In genomic region chr1:72455923-72456322, GRCm38 (mm10) we compare ENCODE assay signal across 13 mouse cellular contexts.
DNase-seq lines count a peak whose midpoint lies in the region; ATAC-seq lines count a peak whose summit lies in the region.
"Had no signal": no experiment of that assay in that cellular context is flagged by ENCODE, and none has a peak within 500 bp of the region (broad histone marks: within the 10 kb centered on the region; RNA-seq: fewer than 3 reads in every experiment).

No protein-coding gene starts in this region.

- no peaks in the 10 kb centered on the region for H3K9me3 ChIP-seq in embryonic facial prominence, embryonic 11.5 days (replicated peaks; ENCODE audit: control insufficient read depth, low read length)
- H3K9me3 ChIP-seq in embryonic facial prominence, embryonic 10.5 days = no peaks in the 10 kb centered on the region
- H3K9me3 ChIP-seq in midbrain, embryonic 14.5 days (ENCODE audit: control insufficient read depth, low read length) = no peaks in the 10 kb centered on the region
- H3K9me3 ChIP-seq: limb, embryonic 12.5 days; megakaryocyte, embryonic 14.5 days had no signal

- H3K9ac ChIP-seq in embryonic facial prominence, embryonic 11.5 days (replicated peaks; ENCODE audit: low read length) = no peak overlapping the region
- no peak overlapping the region for H3K9ac ChIP-seq in midbrain, embryonic 14.5 days (replicated peaks; ENCODE audit: low read length)
- H3K9ac ChIP-seq: limb, embryonic 12.5 days; liver, postnatal 0 days had no signal

- DNase-seq in embryonic facial prominence, embryonic 11.5 days (ENCODE audit: low spot score) = no peak
- DNase-seq in embryonic facial prominence, embryonic 10.5 days (ENCODE audit: low spot score) = no peak
- DNase-seq in right cerebral cortex, postnatal 4 days = peak; percentile 13
- DNase-seq in right cerebral cortex, adult 18-20 months = no peak
- DNase-seq in midbrain, embryonic 14.5 days = peak; percentile 45
- no peak for DNase-seq in layer of hippocampus, postnatal 10 days (ENCODE audit: low spot score in 2 of 2)
- no peak for DNase-seq in lung, adult 18-20 months
- DNase-seq in ovary, postnatal 14 days (ENCODE audit: low spot score) = no peak
- DNase-seq: heart, adult 11 months; kidney, adult 2 months; liver, postnatal 0 days had no signal

- ATAC-seq in embryonic facial prominence, embryonic 11.5 days (replicated peaks; ENCODE audit: insufficient number of reproducible peaks, low FRiP score, low TSS enrichment, low read depth) = peak; percentile 39; the same call in 1 of the 2 replicates
- peak; percentile 70; the same call in 1 of the 2 replicates for ATAC-seq in midbrain, embryonic 14.5 days (ENCODE audit: low FRiP score, low TSS enrichment)
- ATAC-seq: liver, postnatal 0 days had no signal

- H3K27ac ChIP-seq in embryonic facial prominence, embryonic 11.5 days (replicated peaks; ENCODE audit: low read depth, low read length) = no peak overlapping the region
- no peak overlapping the region for H3K27ac ChIP-seq in embryonic facial prominence, embryonic 10.5 days (replicated peaks)
- peak overlapping the region; percentile 47 for H3K27ac ChIP-seq in midbrain, embryonic 14.5 days (replicated peaks; ENCODE audit: low read depth, low read length)
- H3K27ac ChIP-seq: limb, embryonic 12.5 days had no signal

- H3K4me1 ChIP-seq in embryonic facial prominence, embryonic 11.5 days (ENCODE audit: control insufficient read depth, insufficient read depth, low read length) = no peaks in the 10 kb centered on the region
- H3K4me1 ChIP-seq in embryonic facial prominence, embryonic 10.5 days = no peaks in the 10 kb centered on the region
- H3K4me1 ChIP-seq in midbrain, embryonic 14.5 days (ENCODE audit: control insufficient read depth, insufficient read depth, low read length) = peaks cover 16% of the 10 kb centered on the region
- H3K4me1 ChIP-seq: megakaryocyte, embryonic 14.5 days had no signal

- no peaks in the 10 kb centered on the region for H3K36me3 ChIP-seq in embryonic facial prominence, embryonic 11.5 days (replicated peaks; ENCODE audit: control insufficient read depth, insufficient read depth, low read depth, low read length)
- no peaks in the 10 kb centered on the region for H3K36me3 ChIP-seq in embryonic facial prominence, embryonic 10.5 days (replicated peaks)
- H3K36me3 ChIP-seq in midbrain, embryonic 14.5 days (ENCODE audit: control insufficient read depth, insufficient read depth, low read length) = no peaks in the 10 kb centered on the region
- H3K36me3 ChIP-seq: limb, embryonic 12.5 days had no signal

- no peaks in the 10 kb centered on the region for H3K27me3 ChIP-seq in embryonic facial prominence, embryonic 11.5 days (ENCODE audit: control insufficient read depth, insufficient read depth, low read length)
- no peaks in the 10 kb centered on the region for H3K27me3 ChIP-seq in embryonic facial prominence, embryonic 10.5 days (replicated peaks; ENCODE audit: low read depth, poor library complexity, severe bottlenecking)
- no peaks in the 10 kb centered on the region for H3K27me3 ChIP-seq in midbrain, embryonic 14.5 days (ENCODE audit: control insufficient read depth, insufficient read depth, low read length)
- H3K27me3 ChIP-seq: megakaryocyte, embryonic 14.5 days had no signal

- WGBS in embryonic facial prominence, embryonic 11.5 days = 73% methylated on average over 4 of the region's 4 CpGs
- WGBS in embryonic facial prominence, embryonic 10.5 days = 84% methylated on average over 4 of the region's 4 CpGs
- WGBS in midbrain, embryonic 14.5 days = 41% methylated on average over 4 of the region's 4 CpGs

- H3K4me2 ChIP-seq in embryonic facial prominence, embryonic 11.5 days (ENCODE audit: low read depth, low read length) = no peak overlapping the region
- no peak overlapping the region for H3K4me2 ChIP-seq in midbrain, embryonic 14.5 days (ENCODE audit: low read length)
- H3K4me2 ChIP-seq: limb, embryonic 12.5 days had no signal

- H3K4me3 ChIP-seq in embryonic facial prominence, embryonic 11.5 days (ENCODE audit: low read depth, low read length) = no peak overlapping the region
- no peak overlapping the region for H3K4me3 ChIP-seq in embryonic facial prominence, embryonic 10.5 days
- no peak overlapping the region for H3K4me3 ChIP-seq in midbrain, embryonic 14.5 days (replicated peaks; ENCODE audit: low read depth, low read length)
- H3K4me3 ChIP-seq: limb, embryonic 12.5 days; megakaryocyte, embryonic 14.5 days had no signal

Comparison
In these comparisons a context has a peak if more than half of its experiments do, and no peak if none do; other contexts are left out.
1. DNase-seq: peak in right cerebral cortex, postnatal 4 days (single experiment) and midbrain, embryonic 14.5 days (single experiment); none in embryonic facial prominence, embryonic 11.5 days (single experiment), embryonic facial prominence, embryonic 10.5 days (single experiment), right cerebral cortex, adult 18-20 months (single experiment), layer of hippocampus, postnatal 10 days (0 of 2), lung, adult 18-20 months (0 of 2) and ovary, postnatal 14 days (single experiment).